Mouse (Mus musculus) gastrocnemius, postnatal 4 days (tissue): ENCODE measurements around the gene Reep1. TPM values are rescaled to one million over a fixed set of nuclear protein-coding genes. Genes with fewer than 3 reads are reported as not detected.

Experiments used
- DNase-seq, 2 experiments: peaks; one replicate each; pipeline ENCODE4 v3.0.0; 2021 to 2022; ENCODE audit warnings: low spot score in 2 of 2, mixed read lengths in 2 of 2
- total RNA-seq, 2 experiments: library from RNA; stranded (reverse); gene quantifications; 2 replicates each; pipeline ENCODE4 v1.2.3; 2021

Reep1 gene
- total RNA-seq, 2 experiments from 2014 or later: 88.3 to 101 TPM

GRCm38 (mm10) chr6:71735600-71736010 is 28.2 kb downstream of the Reep1 start:
- no peak for DNase-seq

- no peak for DNase-seq
Observed at GRCm38 (mm10) chr6:71736101-71736500, 28.7 kb downstream of the Reep1 start.

DNA sequence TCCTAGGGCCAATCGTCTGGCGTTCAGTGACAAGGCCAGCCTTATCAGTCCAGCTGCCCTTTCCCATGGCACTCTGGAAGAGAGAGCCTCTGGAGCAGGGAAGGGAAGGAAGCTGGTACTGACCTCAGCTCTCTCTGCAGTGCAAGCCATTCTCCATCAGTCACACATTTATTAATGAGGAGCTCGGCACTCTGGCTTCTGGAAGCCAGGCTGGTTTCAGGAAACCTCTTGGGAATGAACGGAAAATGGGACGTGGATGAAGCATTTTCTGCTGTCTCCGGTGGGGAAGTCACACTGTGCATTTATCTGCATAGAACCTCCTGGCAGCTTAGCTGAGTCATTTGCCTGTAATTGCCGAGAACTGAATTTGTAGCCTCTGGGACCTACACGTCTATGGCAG is 29.8 kb downstream of the Reep1 start:
- no peak for DNase-seq

DNA sequence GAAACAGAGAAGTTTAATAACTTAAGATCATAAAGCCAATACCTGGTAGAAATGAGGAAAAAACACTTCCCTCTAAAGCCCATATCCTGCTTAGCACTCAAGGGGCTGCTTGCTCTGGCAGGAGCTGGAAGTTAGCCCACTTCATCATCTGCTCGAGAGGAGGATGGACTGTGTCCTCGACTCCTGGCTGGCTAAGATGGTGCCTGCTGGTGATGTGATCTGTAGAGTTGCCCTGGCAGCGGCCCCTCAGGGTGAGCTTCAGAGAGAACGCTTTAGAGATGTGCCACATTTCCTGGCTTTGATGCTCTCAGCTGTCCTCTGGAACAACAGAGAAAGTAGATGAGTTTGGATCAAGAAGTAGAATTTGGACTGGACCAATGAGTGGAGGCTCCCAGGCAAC is 31.2 kb downstream of the Reep1 start:
- DNase-seq: no peak

GRCm38 (mm10) chr6:71740921-71741320 is 33.6 kb downstream of the Reep1 start:
- DNase-seq: no peak

- DNase-seq: no peak
Observed at GRCm38 (mm10) chr6:71741998-71742636, 34.8 kb downstream of the Reep1 start.

DNA sequence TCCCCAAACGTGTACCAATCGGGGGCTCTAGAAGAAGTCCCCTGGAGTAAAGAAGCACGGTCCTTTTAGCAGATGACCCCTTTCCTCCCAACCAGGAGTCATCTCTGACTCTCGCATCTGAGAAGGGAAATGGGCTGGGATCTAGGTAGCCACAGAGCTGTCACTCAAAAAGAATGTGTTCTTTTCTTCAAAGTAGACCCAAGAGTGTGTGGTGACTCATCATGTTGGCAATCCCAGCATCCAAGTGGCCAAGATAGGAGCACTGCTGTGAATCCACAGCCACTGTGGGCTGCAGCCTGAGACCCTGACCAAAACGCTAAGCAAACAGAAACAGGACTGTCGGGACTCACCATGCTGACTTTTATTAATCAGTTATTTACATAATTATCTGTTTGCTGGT is 37.6 kb downstream of the Reep1 start:
- no peak for DNase-seq

DNA sequence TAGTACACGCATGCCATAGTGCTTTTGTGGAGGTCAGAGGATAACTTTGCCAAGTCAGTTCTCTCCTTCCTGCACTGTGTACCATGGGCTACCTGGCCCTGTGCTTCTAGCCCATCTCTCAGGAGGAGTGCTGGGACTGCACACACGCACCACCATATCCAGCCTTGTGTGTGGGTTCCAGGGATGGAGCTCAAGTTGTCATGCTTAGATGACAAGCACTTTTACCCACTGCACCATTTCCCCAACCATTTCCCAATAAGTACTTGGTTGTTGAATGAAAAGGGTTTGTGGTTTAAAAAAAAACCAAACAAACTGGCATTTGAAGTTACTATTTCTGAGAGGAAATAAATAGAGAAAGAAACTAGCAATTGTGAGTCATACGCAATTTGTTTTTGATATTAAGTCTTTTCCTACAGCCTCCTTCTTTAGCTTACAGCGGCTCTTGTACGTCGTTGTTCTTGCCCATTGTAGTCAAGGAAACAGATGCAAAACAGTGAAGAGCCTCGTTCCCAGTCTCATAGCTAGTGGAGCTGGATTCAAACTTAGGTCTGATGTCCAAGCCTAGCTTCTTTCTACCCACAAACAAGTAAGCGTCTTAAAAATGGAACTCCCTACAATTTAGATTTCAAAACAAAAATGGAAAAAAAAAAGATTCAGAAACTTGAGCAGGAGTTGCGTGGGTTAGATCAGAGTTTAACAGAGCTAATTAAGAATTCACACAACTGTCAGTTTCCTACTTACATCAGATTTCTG is 38.3 kb downstream of the Reep1 start:
- DNase-seq: no peak

- no peak for DNase-seq
Observed at GRCm38 (mm10) chr6:71746246-71746645, 38.9 kb downstream of the Reep1 start.

DNA sequence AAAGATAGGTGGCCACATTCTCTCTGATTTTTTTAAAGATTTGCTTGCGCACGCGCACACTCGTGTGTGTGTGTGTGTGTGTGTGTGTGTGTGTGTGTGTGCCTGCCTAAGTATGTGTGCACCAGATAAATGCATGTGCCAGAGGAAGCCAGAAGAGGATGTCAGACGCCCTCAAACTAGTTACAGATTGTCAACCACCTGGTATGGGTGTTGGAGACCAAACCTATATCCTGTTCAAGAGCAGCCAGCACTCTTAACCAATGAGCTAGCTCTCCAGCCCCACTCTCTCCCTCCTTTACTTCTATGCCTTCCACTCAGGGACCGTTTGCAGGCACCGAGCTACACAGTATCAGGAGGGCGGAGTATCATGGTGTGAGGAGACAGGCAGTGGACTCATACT is 39.5 kb downstream of the Reep1 start:
- no peak for DNase-seq

- no peak for DNase-seq
Observed at GRCm38 (mm10) chr6:71751602-71752001, 44.2 kb downstream of the Reep1 start.

GRCm38 (mm10) chr6:71752791-71753464 is 45.6 kb downstream of the Reep1 start:
- DNase-seq: peak in 1 of 2 experiments; percentile 25

- peak; percentile 36 to 72 for DNase-seq
Observed at GRCm38 (mm10) chr6:71757039-71757894, 49.9 kb downstream of the Reep1 start.

- DNase-seq: no peak
Observed at GRCm38 (mm10) chr6:71758780-71759179, 51.4 kb downstream of the Reep1 start.

DNA sequence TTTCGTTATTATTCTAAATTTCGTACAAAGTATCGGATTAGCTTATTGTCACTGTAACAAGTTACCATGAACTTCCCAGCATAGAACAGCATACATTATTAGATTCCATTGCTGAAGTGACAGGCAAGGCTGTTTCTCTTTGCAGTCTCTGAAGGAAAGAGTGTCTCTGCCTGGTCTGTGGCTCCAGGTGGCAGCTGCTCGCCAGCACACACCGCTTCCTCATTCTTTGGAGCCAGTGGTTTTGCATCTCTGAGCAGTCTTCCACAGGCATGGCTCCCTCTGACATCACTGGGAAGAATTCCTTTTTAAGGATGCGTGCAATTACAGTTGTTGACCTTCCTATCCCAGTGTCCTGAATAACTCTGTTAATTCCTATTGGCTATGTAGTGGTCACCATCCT is 52.7 kb downstream of the Reep1 start:
- no peak for DNase-seq

GRCm38 (mm10) chr6:71767761-71768160 is 60.4 kb downstream of the Reep1 start:
- DNase-seq: no peak

- no peak for DNase-seq
Observed at GRCm38 (mm10) chr6:71769901-71770690, 62.7 kb downstream of the Reep1 start.

GRCm38 (mm10) chr6:71770856-71771255 is 63.5 kb downstream of the Reep1 start:
- no peak for DNase-seq

GRCm38 (mm10) chr6:71771282-71771681 is 63.9 kb downstream of the Reep1 start:
- no peak for DNase-seq

DNA sequence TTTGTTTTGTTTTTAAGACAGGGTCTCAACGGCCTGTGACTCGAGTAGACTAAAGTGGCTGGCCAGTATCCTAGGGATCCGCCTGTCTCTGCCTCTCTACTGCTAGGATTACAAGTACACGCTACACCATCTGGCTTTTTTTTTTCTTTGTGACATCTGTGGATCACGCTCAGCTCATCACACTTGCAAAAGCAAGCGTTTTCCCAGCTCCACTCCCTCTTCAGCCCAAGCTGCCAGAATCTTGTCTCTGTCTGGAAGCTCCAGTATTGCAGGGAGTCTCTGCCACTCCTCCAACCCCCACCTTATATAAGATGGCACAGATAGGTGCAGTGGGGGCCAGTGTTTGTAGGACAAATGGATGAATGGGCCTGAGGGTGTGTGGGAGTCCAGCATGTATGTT is 64.8 kb downstream of the Reep1 start:
- DNase-seq: no peak
